Mouse (Mus musculus): ENCODE results near the gene Sprr3.
A peak's percentile ranks its signal among the peaks of the same experiment; 100 is the strongest.
"Not testable (repeated sequence)": the region's sequence is repeated elsewhere in the genome, so short reads cannot be mapped to it uniquely, and the experiment has no call there.

Gene Sprr3

GRCm38 (mm10) chr3:92458620-92459019 lies at the start of gene Sprr3:
Sprr3 (minus strand) TSS chr3:92458720.
- no peak for DNase-seq

- DNase-seq: no peak
Measured at GRCm38 (mm10) chr3:92508185-92508584, 49.7 kb upstream of the Sprr3 start.

GRCm38 (mm10) chr3:92503528-92503927 lies 45.0 kb upstream of the Sprr3 start:
- DNase-seq: no peak

- DNase-seq: no peak
Measured at GRCm38 (mm10) chr3:92500393-92500792, 41.9 kb upstream of the Sprr3 start, which contains the start of gene Sprr4. Sprr4 (minus strand) TSS chr3:92500493.

- DNase-seq: not testable (repeated sequence)
Measured at GRCm38 (mm10) chr3:92490262-92490661, 31.7 kb upstream of the Sprr3 start.

GRCm38 (mm10) chr3:92486307-92486706 lies 27.8 kb upstream of the Sprr3 start:
- no peak for DNase-seq

- no peak for DNase-seq
Measured at GRCm38 (mm10) chr3:92485863-92486262, 27.3 kb upstream of the Sprr3 start, which contains the start of gene Sprr1a. Sprr1a (minus strand) TSS chr3:92485895.

- peak in 1 of 2 experiments; percentile 8 for DNase-seq
Measured at GRCm38 (mm10) chr3:92481249-92481648, 22.7 kb upstream of the Sprr3 start.

- no peak for DNase-seq
Measured at GRCm38 (mm10) chr3:92470111-92470510, 11.6 kb upstream of the Sprr3 start.

- no peak for DNase-seq
Measured at GRCm38 (mm10) chr3:92467424-92467823, 8.9 kb upstream of the Sprr3 start.

- DNase-seq: peak; percentile 4 to 6
Measured at GRCm38 (mm10) chr3:92466576-92466975, 8.1 kb upstream of the Sprr3 start.

- no peak for DNase-seq
Measured at GRCm38 (mm10) chr3:92455151-92455550, 3.4 kb downstream of the Sprr3 start.

GRCm38 (mm10) chr3:92440177-92440576 lies 18.3 kb downstream of the Sprr3 start:
- no peak for DNase-seq

- DNase-seq: no peak
Measured at GRCm38 (mm10) chr3:92438689-92439088, 19.8 kb downstream of the Sprr3 start, which contains the start of gene Sprr1b. Sprr1b (minus strand) TSS chr3:92438789.

- DNase-seq: no peak
Measured at GRCm38 (mm10) chr3:92432282-92432681, 26.2 kb downstream of the Sprr3 start, which contains the start of gene Sprr2k. Sprr2k (plus strand) TSS chr3:92432582.

GRCm38 (mm10) chr3:92429323-92429722 lies 29.2 kb downstream of the Sprr3 start, which contains the start of gene Gm9774:
Gm9774 (minus strand) TSS chr3:92429423.
- no peak for DNase-seq

- no peak for DNase-seq
Measured at GRCm38 (mm10) chr3:92417782-92418181, 40.7 kb downstream of the Sprr3 start, which contains the start of gene Sprr2j-ps. Sprr2j-ps (plus strand) TSS chr3:92418082.

- no peak for DNase-seq
Measured at GRCm38 (mm10) chr3:92407691-92408090, 50.8 kb downstream of the Sprr3 start, which contains the start of gene Sprr2i. Sprr2i (plus strand) TSS chr3:92407991.

Data from cerebellum, postnatal 10 days (tissue).